Mouse (Mus musculus): Measurements from ENCODE around the gene Rasgrp4. TPM values are rescaled to one million over a fixed set of nuclear protein-coding genes. Genes with fewer than 3 reads are reported as not detected.

Gene Rasgrp4
- polyA plus RNA-seq (2021; fragmentation: Nextera tagmentation), result 0.08 and 0.52 TPM in 2 replicates
- long read RNA-seq, experiment 1, result 0 reads
- long read RNA-seq, experiment 2, partial matches to known transcripts, result 1 of 1 reads
- long read RNA-seq, experiment 2, other reads (novel, unspliced or antisense), result 0 of 1 reads

DNA sequence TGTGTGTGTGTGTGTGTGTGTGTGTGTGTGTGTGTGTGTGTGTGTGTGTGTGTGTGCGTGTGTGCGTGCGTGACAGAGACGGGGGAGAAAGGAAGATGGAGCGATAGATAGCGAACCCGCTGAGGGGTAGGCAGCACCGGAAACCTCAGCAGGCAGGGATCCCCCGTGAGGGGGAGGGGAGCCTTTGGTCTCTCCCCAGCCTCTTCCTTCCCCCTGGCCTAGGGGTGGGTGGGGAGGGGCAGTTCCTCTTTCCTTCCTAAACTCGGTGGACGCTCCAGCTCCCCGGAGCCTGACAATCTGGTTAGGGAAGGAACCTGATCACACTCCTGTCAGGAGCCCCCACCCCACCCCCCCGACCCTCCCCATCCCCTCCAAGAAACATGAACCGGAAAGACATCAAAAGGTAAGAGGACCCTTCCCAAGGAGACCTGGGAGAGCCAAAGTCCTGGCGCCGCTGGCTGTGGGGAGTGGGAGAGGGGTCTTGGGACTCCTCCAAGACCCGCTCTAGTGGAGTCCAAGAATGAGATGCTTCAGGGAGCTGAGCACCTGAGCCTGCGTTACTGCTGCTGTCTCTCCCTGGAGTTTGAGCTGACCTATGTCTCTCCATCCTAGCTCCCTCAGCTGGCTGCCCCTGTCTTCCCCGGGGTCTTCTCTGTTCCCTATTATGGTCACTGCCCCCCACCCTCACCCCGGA lies at the start of gene Rasgrp4:
Gene Rasgrp4 (plus strand): TSS at position 159 of the 694 bp plus-strand sequence.

DNA sequence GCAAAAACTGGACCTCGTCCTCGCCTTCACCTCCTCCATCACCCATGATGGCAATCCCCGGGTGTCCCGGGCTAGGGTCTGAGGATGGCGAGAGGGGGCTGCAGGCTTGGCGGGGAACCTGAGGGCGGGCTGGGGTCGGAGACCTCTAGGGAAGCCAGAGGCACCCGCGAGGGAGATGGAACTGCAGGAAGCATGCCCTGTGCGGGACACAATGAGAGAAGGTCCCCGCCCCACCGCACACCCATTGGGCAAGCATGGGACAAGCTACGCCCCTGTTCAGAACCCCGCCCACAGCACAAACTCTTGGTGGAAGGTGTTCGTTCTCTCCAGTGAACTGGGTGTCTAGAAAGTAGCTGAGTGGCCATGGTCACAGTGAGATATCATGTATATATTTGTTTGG lies 9.7 kb upstream of the Rasgrp4 start, which contains the start of gene Ryr1:
Gene Ryr1 (minus strand): TSS at position 210 of the 400 bp plus-strand sequence.

DNA sequence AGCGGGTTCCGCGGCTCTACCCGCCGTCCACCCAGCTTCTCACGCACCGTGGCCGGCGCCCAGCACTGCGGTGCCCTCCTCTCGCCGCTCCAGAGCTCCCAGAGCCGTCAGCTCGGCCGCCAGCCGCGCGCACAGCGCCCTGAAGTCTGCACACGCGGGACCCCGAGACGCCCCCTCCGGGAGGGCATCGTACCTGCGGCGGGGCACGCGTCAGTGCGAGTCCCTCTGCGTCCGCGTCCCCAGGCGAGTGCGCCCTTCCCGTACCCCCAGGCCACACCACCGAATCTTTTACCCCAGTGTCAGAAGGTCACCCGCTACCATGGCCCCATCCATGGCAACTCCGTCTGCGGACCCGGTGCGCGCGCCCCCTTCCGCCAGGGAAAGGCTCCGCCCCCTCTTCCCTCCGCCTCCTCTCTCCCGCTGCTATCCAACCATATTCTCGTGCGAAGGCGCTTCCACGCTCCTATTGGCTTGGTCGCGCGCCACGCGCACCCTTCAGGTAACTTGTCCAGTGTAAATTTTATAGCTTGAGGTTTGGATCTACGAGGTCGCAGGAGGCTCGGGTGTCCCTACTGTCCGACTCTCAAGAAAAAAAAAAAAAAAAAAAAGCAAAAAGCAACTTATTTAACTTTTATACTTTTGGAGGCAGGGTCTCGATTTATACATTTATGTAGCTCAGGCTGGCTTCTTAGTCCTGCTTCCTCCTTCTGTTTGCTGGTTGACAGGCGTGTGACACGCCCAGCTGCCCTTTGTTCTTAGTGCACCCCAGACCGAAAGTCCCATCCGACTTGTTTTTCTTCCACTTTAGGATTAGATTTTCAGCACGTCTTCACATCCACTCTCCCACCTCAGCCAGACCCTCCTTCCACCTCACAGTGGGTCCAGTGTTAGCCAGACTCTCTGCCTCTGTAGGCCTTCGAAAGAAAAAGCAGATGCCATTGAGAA lies 21.5 kb downstream of the Rasgrp4 start, which contains the start of gene Fam98c:
Gene Fam98c (minus strand): TSS at position 397 of the 945 bp plus-strand sequence.

DNA sequence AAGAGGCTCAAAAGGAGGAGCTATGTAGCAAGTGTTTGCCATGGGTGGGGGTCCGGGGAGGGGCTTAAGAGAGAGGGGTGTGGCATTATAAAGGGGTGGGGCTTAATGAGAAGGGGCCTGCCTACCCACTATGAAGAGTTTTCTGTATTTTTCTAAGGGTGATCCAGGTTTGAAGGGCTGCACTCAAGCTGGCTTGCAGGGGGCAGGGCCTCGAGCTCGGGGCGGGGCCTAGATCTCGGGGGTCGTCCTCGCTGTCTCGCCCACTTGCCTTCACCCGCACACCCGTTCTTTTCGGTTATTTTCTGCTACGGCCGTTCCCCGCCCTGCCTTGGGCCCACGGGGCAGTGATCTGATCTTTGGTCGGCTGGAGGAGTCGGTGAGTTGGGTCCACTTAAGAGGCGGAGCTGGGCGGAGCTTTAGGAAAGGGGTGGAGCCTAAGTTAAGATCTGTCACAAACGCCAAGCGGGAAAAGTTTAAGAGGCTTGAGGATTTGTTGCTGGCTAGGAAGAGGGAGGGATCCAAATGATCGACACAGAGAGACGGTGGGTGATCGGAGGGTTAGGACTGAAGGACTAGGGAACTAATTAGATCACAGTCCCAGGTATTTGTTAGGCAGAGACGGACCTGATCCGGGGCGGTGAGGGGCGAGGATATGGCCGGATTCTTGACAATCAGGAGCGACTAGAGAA lies 35.6 kb downstream of the Rasgrp4 start, which contains the start of the genes Ggn and Spred3:
Gene Ggn (plus strand): TSS at position 145 of the 689 bp plus-strand sequence.
Gene Spred3 (minus strand): TSS at position 346 of the 689 bp plus-strand sequence.

DNA sequence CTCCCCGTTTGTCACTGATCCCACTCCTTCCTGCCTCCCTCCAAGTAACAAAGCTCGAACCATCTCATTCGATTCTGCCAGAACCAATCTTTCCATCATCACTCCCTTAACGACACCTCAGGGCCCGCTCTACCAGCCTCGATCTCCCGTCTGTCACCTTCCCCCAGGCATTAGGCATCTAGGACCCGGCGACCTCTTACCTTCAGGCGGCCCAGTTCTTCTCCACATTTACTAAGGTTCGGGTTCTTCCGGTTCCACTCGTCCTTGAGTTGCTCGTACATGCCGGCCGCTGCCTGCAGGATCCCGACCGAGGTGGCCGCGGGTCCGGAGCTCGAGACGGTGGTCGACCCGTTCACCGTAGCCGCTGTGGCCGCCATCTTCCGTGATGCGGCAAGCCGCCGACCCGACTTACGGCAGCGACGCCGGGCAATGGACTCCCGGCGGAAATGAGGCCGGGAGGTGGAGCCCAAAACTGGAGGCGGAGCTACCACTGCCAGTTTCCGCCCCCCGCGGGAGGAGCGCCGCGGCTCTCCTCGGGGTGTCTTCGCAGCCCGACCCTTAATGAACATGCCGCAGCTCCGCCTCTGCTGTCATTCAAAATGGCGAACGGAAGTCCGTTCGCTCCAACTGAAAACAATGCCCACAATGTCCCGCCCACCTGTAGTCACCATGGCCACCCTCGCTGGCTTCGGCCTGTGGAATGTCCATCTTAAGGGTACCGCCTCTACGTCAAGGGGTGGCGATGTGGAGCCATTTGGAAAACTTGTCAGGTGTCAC lies 45.6 kb downstream of the Rasgrp4 start, which contains the start of gene Psmd8:
Gene Psmd8 (minus strand): TSS at position 625 of the 777 bp plus-strand sequence.

Other genes with a start within 250 kb of the Rasgrp4 start
- 90.7 and 101 TPM in 2 replicates for gene Actn4, start 172.5 kb upstream of the Rasgrp4 start, polyA plus RNA-seq (2021; fragmentation: Nextera tagmentation)
- 580 and 617 TPM in 2 replicates for gene Eif3k, start 153.0 kb upstream of the Rasgrp4 start, polyA plus RNA-seq (2021; fragmentation: Nextera tagmentation)
- 0.26 and 0.45 TPM in 2 replicates for gene Map4k1, start 152.8 kb upstream of the Rasgrp4 start, polyA plus RNA-seq (2021; fragmentation: Nextera tagmentation)
- 2.2 and 2.4 TPM in 2 replicates for gene Ryr1, start 9.7 kb upstream of the Rasgrp4 start, polyA plus RNA-seq (2021; fragmentation: Nextera tagmentation)
- gene Fam98c, start 21.4 kb downstream of the Rasgrp4 start, polyA plus RNA-seq (2021; fragmentation: Nextera tagmentation), result 60.6 and 63.0 TPM in 2 replicates
- 0.11 and 0.20 TPM in 2 replicates for gene Ggn, start 35.4 kb downstream of the Rasgrp4 start, polyA plus RNA-seq (2021; fragmentation: Nextera tagmentation)
- 2.1 and 2.8 TPM in 2 replicates for gene Spred3, start 35.6 kb downstream of the Rasgrp4 start, polyA plus RNA-seq (2021; fragmentation: Nextera tagmentation)
- 253 and 274 TPM in 2 replicates for gene Psmd8, start 45.9 kb downstream of the Rasgrp4 start, polyA plus RNA-seq (2021; fragmentation: Nextera tagmentation)
- gene Catsperg1, start 79.2 kb downstream of the Rasgrp4 start, polyA plus RNA-seq (2021; fragmentation: Nextera tagmentation), result not detected in 2 replicates
- gene Kcnk6, start 97.7 kb downstream of the Rasgrp4 start, polyA plus RNA-seq (2021; fragmentation: Nextera tagmentation), result 0.65 and 1.0 TPM in 2 replicates
- 134 and 143 TPM in 2 replicates for gene Yif1b, start 103.5 kb downstream of the Rasgrp4 start, polyA plus RNA-seq (2021; fragmentation: Nextera tagmentation)
- 0.39 and 0.77 TPM in 2 replicates for gene 2200002D01Rik, start 113.6 kb downstream of the Rasgrp4 start, polyA plus RNA-seq (2021; fragmentation: Nextera tagmentation)
- gene Spint2, start 147.1 kb downstream of the Rasgrp4 start, polyA plus RNA-seq (2021; fragmentation: Nextera tagmentation), result 38.0 and 89.1 TPM in 2 replicates
- gene Ppp1r14a, start 154.5 kb downstream of the Rasgrp4 start, polyA plus RNA-seq (2021; fragmentation: Nextera tagmentation), result 13.6 and 15.6 TPM in 2 replicates
- gene Dpf1, start 169.1 kb downstream of the Rasgrp4 start, polyA plus RNA-seq (2021; fragmentation: Nextera tagmentation), result 43.6 and 49.5 TPM in 2 replicates

Data from layer of hippocampus, adult 6 months (tissue).